Mouse (Mus musculus): ENCODE measurements around the gene Prkag1.
A peak's percentile ranks its signal among the peaks of the same experiment; 100 is the strongest.

Gene Prkag1

DNA sequence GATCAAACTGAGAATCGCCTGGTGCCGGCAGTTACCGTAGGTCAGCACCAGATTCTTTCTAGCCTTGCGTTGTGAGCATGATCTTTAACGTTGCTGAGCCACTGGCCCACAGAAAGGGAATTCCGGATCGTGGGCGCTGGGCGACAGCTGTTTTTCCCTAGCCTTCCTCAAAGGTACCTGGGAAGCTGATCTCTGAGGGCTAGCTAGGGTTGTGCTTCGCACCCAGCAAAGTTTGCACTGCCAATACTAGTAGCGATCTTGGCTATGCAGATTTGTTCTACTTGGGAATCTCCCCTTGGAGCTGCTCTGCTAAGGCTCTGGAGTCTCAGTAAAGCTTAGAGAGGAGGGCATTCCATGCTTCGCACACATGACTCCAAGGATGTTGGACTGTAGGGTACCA, 40.1 kb downstream of the Prkag1 start:
- DNase-seq, result no peak

DNA sequence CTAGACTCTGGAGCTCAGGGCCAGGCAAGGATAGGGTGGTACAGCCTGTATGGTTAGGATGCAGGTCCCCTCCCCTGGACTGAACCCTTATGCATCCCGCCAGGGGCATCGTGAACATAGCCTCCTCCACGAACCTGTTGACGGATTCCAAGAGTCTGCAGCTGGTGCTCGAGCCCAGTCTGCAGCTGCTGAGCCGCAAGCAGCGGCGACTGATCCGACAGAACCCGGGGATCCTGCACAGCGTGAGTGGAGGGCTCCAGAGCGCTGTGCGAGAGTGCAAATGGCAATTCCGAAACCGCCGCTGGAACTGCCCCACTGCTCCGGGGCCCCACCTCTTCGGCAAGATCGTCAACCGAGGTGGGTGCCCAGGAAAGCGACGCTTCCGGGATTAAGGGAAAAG, 40.6 kb downstream of the Prkag1 start:
- DNase-seq, result no peak

DNA sequence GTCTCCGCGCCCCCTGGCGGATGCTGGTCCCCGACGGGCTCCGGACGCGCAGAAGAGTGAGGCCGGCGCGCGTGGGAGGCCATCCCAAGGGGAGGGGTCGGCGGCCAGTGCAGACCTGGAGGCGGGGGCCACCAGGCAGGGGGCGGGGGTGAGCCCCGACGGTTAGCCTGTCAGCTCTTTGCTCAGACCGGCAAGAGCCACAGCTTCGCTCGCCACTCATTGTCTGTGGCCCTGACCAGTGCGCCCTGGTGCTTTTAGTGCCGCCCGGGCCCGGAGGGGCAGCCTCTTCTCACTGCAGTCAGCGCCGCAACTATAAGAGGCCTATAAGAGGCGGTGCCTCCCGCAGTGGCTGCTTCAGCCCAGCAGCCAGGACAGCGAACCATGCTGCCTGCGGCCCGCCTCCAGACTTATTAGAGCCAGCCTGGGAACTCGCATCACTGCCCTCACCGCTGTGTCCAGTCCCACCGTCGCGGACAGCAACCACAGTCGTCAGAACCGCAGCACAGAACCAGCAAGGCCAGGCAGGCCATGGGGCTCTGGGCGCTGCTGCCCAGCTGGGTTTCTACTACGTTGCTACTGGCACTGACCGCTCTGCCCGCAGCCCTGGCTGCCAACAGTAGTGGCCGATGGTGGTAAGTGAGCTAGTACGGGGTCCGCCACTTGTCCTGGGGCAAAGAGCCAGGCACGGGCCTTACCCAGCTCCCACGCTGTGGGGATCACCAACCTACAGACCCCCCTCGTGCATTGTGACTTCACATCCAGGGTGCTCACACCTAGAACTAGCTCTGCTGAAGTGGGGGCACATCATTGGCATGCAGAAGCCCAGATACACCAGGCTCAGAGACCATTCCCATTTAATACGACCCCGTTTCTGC, 41.4 kb downstream of the Prkag1 start, which contains the start of gene Wnt1:
TSS of gene Wnt1 (plus strand) at position 197 of the 875 bp plus-strand sequence.
- DNase-seq, result peak; percentile 76

DNA sequence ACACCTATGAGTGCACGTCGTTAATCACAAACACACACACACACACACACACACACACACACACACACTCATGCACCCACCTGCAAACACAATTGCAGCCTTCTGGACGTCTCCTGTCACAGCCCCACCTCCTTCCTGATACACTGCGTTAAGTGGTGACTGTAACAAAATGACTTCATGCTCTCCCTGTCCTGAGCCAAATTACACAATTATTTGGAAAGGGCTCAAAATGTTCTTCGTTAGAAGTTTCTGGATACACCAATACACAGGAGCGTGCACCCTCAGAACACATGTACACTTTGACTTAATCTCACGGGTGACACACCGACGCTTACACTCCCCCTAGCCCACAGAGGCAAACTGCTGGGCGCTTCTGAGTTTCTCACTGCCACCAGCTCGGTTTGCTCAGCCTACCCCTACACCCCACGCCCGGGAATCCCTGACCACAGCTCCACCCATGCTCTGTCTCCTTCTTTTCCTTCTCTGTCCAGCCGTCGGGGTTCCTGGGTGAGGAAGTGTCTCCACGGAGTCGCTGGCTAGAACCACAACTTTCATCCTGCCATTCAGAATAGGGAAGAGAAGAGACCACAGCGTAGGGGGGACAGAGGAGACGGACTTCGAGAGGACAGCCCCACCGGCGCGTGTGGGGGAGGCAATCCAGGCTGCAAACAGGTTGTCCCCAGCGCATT, 42.2 kb downstream of the Prkag1 start:
- no peak for DNase-seq

DNA sequence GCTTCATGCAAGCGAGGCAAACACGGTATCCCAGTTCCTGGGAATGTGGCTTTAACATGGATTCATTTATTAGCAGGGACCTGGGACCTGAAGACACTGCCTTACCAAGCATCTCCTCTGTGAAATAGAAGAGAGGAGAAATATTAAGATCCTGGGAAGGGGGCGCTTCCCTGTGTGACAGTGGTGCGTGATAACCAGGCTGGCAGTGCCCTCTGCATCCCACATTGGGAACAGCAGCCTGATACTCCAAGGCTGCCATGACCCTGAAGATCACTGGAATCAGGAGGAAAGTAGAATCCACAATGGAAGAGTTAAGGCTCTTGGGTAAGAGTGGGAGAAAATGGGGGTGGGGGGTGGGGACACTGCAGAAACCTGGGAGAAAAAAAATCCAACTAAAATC, 43.4 kb downstream of the Prkag1 start:
- peak; percentile 55 for DNase-seq

DNA sequence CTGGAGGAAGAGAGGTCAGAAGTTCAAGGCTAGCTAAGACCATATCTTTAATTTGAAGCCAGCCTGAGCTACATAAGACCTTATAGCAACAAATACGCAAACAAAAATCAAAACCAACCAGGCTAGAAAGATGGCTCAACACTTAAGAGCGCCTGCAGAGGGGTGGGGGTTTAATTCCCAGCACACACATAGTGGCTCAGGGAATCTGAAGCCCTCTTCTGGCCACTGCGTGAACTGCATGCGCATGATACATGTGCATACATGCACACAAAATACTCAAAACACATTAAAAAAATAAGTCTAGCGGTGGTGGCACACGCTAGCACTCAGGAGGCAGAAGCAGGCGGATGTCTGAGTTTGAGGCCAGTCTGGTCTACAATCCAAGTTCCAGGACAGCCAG, 45.6 kb downstream of the Prkag1 start:
- peak; percentile 59 for DNase-seq

DNA sequence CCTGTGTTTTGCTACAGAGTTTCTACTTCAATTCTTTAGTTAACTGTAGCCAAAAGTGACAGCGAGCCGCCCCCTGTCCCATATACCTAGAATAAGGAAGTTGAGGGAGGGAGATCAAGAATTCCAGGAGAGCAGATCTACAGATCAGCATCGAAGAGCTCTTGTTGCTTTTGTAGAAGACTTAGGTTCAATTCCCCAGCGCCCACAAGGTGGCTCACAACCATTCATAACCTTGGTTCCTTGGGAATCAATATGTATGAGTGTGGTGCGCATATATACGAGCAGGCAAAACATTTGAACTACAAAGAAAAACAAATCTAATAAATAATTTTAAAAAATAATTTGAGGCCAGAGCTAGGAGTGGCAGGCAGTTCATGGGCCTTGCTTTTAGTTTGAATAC, 50.2 kb downstream of the Prkag1 start:
- DNase-seq, result no peak

DNA sequence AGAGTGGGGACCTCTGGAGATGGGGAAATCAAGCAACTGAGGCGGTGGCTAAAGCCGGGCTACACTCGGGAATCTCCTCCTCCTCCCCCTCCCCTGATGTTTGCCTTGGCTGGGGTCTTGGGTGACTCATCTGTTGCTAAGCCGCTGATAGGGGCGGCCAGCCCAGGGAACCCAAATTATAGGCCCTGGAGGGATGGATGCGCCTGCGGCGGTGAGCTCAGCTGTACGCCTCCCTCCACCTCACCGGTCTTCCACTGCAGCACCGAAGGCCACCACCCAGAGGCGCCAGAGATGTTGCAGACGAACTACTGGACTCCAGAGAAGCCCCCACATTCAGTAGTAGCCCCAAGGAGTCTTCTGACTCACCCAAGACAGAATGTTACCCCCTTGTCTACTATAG, 50.7 kb downstream of the Prkag1 start:
- peak; percentile 50 for DNase-seq

DNA sequence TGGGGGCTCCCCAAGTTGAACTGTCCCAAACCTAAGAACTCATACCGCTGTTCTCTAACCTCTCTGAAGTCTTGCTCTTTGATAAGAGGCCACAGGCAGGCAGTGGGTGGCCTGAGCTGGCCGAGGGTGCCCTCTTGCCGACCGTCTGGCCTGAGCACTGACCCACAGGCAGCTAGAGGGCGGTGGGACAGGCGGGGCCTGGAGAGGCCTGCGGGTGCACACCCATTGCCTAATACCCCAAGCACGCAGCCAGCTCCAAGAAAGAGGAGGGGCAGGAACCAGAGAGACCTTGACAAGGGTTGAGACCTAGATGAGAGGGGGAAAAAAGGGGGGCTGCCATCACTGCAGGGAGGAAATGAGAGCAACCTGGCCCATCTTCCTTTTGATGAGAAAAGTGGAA, 51.2 kb downstream of the Prkag1 start:
- DNase-seq, result no peak

DNA sequence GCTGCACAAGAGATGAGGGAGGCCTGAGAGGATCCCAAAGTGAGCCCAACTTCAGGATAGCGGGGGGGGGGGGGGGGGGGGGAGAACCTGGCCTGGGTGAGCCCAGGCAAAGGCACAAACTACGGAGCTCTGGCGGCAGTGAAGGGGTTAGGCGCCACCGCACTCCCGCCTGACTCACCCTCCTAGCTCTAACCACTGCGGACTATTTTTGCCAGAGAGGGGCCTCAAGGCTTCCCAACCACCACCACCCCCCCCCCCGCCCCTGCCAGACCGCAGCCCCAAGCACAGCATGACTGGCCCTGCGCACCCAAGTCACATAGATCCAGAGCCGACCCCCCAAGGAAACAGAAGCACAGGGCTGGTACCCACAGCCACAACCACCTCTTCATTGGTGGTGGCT, 52.5 kb downstream of the Prkag1 start:
- DNase-seq, result no peak

DNA sequence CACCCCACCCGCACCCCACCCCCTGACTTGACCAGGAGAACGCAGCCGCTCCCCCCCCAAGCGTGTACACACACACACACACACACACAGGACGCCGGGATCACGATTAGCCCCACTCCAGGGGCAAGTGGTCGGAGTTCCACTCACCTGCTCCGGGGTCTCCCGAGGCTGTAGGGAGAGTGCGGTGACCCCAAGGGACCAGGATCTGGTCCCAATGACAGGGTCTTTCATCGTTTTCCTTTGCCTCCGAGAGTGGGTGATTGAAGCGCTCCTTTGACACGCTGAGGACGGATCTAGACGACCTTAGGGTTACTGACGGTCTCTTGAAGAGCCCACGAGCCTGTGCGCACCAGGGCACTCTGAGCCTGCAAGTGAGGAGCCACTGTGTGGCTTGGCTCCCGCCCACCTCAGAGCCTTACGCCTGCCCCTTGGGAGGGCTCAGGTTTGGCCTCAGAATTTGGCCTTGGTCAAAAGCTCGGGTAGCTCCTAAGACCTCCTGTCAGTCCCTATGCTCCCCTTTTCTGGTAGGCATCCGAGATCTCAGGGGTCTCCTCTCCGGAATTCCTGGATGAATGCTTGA, 53.0 kb downstream of the Prkag1 start:
- no peak for DNase-seq

DNA sequence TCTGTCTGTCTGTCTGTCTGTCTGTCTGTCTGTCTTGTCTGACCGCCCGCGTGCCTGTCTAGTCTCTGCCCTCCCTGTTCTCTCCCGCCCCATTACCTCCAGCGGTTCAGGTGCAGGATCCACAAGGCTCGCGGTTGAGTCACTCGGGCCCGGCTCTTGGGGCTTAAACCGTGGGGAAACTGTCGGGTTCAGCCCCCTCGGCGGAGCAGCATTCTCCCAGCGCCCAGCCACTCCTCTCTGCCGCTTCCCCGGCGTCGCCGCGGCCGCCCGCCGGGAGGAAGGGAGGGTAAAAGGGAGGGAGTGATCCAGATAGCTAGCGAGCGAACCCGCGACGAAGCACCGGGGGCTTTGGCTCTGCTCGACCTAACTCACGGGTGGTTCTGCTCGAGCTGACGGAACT, 53.6 kb downstream of the Prkag1 start, which contains the start of gene Wnt10b:
TSS of gene Wnt10b (minus strand) at position 389 of the 400 bp plus-strand sequence.
- no peak for DNase-seq

DNA sequence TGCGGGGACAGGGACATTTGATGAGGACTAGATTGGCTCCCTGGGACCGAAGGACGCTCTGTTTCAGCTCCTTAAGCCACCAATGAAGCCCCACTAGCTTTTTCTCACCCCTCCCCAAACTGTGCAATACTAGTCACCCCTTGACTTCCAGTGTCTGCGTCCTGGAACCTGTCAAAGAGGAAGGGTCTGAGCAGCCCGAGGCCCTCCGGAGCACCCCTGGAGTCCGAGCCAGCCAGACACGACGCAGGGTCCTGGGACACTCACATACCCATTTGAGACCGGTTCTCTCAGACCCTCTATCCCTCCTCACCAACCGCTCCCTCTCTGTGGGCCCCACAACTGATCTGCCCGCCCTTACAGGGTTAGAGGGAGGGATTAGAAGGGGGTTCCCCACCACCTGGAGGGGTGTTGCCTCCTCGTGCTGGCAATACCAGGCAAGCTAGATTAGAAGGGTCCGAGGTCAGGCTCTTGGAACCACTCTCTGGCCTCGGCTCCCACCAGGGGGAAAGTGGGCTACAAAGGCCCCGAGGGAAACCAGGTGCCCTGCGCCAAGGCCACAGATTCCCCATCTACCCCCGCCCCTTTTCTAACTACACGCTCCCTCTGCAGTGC, 54.2 kb downstream of the Prkag1 start:
- DNase-seq, result no peak

DNA sequence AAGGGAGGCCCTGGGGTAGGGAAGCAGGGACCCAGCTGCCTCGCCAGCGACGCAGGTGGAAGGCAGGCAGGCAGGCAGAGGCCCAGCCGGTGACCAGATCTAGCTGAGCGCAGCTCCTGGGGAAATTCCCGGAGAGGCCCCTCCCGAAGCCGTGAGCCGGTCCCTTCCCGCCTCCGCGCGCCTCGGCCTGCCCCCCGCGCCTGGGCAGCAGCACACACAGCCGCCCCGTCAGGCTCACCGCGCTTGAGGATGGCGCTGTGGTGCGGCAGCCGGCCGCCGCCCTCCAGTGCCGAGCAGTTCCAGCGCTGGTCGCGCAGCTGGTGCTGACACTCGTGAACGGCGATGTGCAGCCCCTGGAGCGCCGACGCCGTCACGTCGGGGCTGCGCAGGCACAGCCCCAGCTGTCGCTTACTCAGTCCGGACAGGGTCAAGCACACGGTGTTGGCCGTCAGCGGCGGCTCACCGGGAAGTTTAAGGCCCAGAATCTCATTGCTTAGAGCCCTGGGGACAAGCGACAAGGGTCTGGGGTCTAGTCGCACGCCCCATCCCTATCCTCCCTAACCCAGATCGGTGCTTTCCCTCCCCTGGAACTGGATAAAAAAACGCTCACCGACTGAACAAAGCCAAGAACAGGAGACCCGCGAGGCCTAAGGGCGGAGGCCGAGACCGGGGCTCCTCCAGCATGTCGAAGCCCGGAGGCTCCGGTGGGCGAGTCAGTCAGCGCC, 54.9 kb downstream of the Prkag1 start:
- DNase-seq, result peak; percentile 74

DNA sequence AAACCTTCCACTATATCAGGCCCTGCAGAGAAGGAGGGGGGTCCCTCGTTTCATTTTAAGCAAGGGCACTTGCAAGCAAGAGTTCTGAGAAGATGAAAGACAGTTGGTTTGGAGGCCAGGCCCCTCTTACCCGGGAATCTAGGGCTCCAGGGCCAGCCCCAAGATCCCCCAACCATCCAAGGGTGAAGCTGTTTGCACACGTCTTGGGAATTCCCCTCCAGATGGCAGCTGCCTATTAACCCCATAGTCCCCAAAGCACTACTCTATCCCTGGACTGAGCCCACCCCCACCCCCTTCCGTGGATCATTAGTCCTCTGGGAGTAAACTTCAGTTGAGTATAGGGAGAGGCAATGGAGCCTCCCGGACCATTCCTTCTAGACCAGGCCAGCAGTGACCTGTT, 55.8 kb downstream of the Prkag1 start:
- DNase-seq, result no peak

DNA sequence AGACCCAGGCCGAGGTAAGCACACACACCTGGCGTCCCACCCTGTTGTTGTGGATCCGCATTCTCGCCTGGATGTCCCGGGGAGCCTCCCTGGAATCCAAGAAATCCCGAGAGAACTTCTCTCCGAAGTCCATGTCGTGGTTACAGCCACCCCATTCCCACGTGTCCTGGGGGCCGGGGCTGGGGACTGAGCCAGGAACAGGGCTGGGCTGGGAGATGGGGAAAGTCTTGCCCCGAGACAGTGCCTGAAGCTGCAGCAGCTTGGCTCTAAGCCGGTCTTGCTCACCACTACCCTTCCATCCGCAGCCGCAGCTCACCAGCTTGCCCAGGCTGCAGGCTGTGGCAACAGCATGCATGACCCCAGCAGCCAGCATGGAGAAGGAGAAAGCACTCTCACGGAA, 57.2 kb downstream of the Prkag1 start:
- no peak for DNase-seq

DNA sequence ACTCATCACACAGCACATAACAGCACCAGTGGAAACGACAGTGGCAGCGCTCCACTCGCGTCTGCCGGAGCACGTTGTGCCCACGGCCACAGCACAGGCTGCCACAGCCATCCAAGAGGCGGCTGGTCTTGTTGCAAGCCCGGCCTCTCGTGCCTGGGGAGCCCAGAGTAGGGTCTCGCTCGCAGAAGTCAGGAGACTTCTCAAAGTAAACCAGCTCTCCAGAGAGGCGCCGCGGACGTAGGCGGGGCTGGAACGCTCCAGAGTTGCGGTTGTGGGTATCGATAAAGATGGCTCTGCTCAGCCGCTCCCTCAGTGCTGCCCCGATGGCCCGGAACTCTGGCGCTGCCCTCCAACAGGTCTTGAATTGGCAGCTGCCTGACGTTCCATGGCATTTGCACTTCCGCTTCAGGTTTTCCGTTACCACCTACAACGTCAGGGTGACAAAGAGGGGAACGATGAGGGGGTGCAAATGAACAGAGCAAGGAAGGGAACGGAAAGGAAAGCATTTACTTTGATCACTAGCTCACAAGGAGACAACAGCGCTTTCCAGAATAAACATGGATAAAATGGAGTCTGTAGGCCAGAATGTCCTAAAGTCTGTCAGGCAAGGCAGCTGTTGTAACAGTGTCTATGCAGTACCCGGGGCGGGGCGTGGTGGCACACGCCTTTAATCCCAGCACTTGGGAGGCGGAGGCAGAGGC, 58.7 kb downstream of the Prkag1 start:
- peak; percentile 64 for DNase-seq

DNA sequence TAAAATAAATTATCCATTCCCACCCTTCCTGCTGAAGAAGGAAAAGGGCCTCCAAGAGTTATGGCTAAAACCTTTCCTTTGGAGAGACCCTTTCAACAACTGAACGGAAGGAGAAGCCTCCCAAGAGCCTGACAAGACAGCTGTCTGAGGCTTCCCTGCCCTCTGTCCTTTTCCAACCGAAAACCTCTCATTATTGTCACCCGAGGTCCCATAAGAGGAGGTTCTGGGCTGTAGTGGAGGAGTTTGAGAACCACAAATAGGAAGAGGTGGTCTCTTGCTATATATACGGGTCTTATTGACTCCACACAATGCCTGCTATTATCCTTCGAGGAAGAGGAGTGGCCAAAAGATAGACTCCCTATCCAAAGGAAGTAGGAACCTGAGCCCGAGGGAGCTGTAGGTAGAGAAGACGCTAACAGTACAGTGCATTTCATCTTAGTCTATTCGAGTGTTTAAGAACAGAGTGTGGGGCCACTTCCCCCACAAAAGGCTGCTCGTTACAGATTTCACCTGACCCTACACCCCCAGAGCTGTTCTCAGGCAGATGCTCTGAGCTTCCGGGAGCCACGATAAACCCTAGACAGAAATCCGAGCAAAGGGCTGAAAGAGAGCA, 59.4 kb downstream of the Prkag1 start:
- no peak for DNase-seq

DNA sequence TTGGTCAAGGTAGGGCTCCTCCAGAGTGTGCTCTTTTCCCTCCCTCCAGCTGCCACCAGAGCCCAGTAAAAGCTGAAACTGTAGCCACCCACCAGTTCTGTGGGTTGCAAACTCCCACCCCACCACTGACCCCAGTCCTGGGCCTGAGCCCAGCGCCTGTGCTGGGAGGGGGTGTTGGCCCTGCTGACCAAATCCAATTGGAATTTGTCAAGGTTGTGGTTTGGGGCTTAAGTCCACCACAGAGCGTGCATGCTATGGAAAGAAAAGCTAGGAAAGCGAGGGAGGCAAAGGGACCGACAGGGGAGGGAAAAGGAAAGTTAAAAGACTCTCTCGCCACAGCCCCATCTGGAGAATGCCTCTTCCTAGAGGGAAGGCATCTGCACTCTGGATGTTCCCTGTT, 63.1 kb downstream of the Prkag1 start:
- no peak for DNase-seq

DNA sequence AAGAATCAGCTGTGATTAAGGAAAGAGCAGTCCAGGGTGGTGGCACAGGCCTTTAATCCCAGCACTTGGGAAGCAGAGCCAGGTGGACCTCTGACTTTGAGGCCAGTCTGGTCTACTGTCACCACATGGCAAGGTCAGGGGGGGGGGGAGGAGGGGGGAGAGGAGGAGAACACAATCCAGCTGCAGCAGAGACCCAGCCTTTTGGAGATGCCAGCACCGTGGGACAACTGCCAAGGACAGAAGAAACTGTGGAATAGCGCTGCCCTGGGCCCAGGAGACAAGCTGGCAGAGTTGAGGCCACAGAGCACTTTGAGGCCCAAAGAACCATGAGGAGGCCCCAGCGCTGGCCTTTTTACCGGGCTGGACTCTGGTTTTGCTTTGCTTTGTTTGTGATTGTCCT, 65.4 kb downstream of the Prkag1 start:
- no peak for DNase-seq

Data from embryo, embryonic 11 days (tissue).